Mouse (Mus musculus): Measurements from ENCODE around the gene Nrg3. TPM values are rescaled to one million over a fixed set of nuclear protein-coding genes. Genes with fewer than 3 reads are reported as not detected.

Nrg3 gene
- polyA plus RNA-seq, 1 experiment, result not detected

- H3K36me3 ChIP-seq (ENCODE audit: control insufficient read depth, insufficient read depth, low read length), result no peaks in the 10 kb centered on the region
- no peak for TF ChIP-seq POLR2A (IDR thresholded peaks at IDR 0.05; ENCODE audit: low read depth, low read length)
- TF ChIP-seq CTCF (IDR thresholded peaks at IDR 0.05; ENCODE audit: extremely low read depth, insufficient read depth, insufficient read length, insufficient replicate concordance), result no peak
- WGBS, result 39% methylated on average over 1 of the region's 1 CpGs
- DNase-seq (ENCODE audit: low read depth in 1 of 2, low spot score in 2 of 2), result no peak
- H3K4me3 ChIP-seq (ENCODE audit: extremely low read depth, insufficient read depth, insufficient read length), result no peak overlapping the region
- no peak overlapping the region for H3K27ac ChIP-seq (ENCODE audit: insufficient read depth, low read length)
- no peaks in the 10 kb centered on the region for H3K27me3 ChIP-seq (ENCODE audit: control insufficient read depth, insufficient read depth, low read length)
- no peaks in the 10 kb centered on the region for H3K4me1 ChIP-seq (ENCODE audit: control insufficient read depth, insufficient read depth, insufficient read length)
Observed at GRCm38 (mm10) chr14:38701413-38701812, 771.5 kb downstream of the Nrg3 start.

GRCm38 (mm10) chr14:38700972-38701371, 771.9 kb downstream of the Nrg3 start:
- Histone ChIP-seq H3K27ac (ENCODE audit: insufficient read depth, low read length) (no peak overlapping the region), H3K27me3 (ENCODE audit: control insufficient read depth, insufficient read depth, low read length) (no peaks in the 10 kb centered on the region), H3K36me3 (ENCODE audit: control insufficient read depth, insufficient read depth, low read length) (no peaks in the 10 kb centered on the region), H3K4me1 (ENCODE audit: control insufficient read depth, insufficient read depth, insufficient read length) (no peaks in the 10 kb centered on the region), H3K4me3 (ENCODE audit: extremely low read depth, insufficient read depth, insufficient read length) (no peak overlapping the region)
- TF ChIP-seq POLR2A (IDR thresholded peaks at IDR 0.05; ENCODE audit: low read depth, low read length) (no peak), CTCF (IDR thresholded peaks at IDR 0.05; ENCODE audit: extremely low read depth, insufficient read depth, insufficient read length, insufficient replicate concordance) (no peak)
- 87% methylated on average over 3 of the region's 3 CpGs for WGBS
- no peak for DNase-seq (ENCODE audit: low read depth in 1 of 2, low spot score in 2 of 2)

- no peak for DNase-seq (ENCODE audit: low read depth in 1 of 2, low spot score in 2 of 2)
- H3K27ac ChIP-seq (ENCODE audit: insufficient read depth, low read length), result no peak overlapping the region
- no peak overlapping the region for H3K4me3 ChIP-seq (ENCODE audit: extremely low read depth, insufficient read depth, insufficient read length)
- 57% methylated on average over 1 of the region's 1 CpGs for WGBS
- H3K4me1 ChIP-seq (ENCODE audit: control insufficient read depth, insufficient read depth, insufficient read length), result no peaks in the 10 kb centered on the region
- TF ChIP-seq CTCF (IDR thresholded peaks at IDR 0.05; ENCODE audit: extremely low read depth, insufficient read depth, insufficient read length, insufficient replicate concordance) (no peak), POLR2A (IDR thresholded peaks at IDR 0.05; ENCODE audit: low read depth, low read length) (no peak)
- H3K36me3 ChIP-seq (ENCODE audit: control insufficient read depth, insufficient read depth, low read length), result no peaks in the 10 kb centered on the region
- no peaks in the 10 kb centered on the region for H3K27me3 ChIP-seq (ENCODE audit: control insufficient read depth, insufficient read depth, low read length)
Observed at GRCm38 (mm10) chr14:38659973-38660372, 812.9 kb downstream of the Nrg3 start.

GRCm38 (mm10) chr14:38637070-38637469, 835.8 kb downstream of the Nrg3 start:
- TF ChIP-seq POLR2A (IDR thresholded peaks at IDR 0.05; ENCODE audit: low read depth, low read length) (no peak), CTCF (IDR thresholded peaks at IDR 0.05; ENCODE audit: extremely low read depth, insufficient read depth, insufficient read length, insufficient replicate concordance) (no peak)
- no peak overlapping the region for H3K4me3 ChIP-seq (ENCODE audit: extremely low read depth, insufficient read depth, insufficient read length)
- H3K27me3 ChIP-seq (ENCODE audit: control insufficient read depth, insufficient read depth, low read length), result no peaks in the 10 kb centered on the region
- no peak for DNase-seq (ENCODE audit: low read depth in 1 of 2, low spot score in 2 of 2)
- 76% methylated on average over 3 of the region's 3 CpGs for WGBS
- no peaks in the 10 kb centered on the region for H3K4me1 ChIP-seq (ENCODE audit: control insufficient read depth, insufficient read depth, insufficient read length)
- H3K27ac ChIP-seq (ENCODE audit: insufficient read depth, low read length), result no peak overlapping the region
- no peaks in the 10 kb centered on the region for H3K36me3 ChIP-seq (ENCODE audit: control insufficient read depth, insufficient read depth, low read length)

GRCm38 (mm10) chr14:38630114-38630513, 842.8 kb downstream of the Nrg3 start:
- Histone ChIP-seq H3K36me3 (ENCODE audit: control insufficient read depth, insufficient read depth, low read length) (no peaks in the 10 kb centered on the region), H3K4me1 (ENCODE audit: control insufficient read depth, insufficient read depth, insufficient read length) (no peaks in the 10 kb centered on the region), H3K27me3 (ENCODE audit: control insufficient read depth, insufficient read depth, low read length) (no peaks in the 10 kb centered on the region), H3K4me3 (ENCODE audit: extremely low read depth, insufficient read depth, insufficient read length) (no peak overlapping the region), H3K27ac (ENCODE audit: insufficient read depth, low read length) (no peak overlapping the region)
- 89% methylated on average over 3 of the region's 3 CpGs for WGBS
- no peak for DNase-seq (ENCODE audit: low read depth in 1 of 2, low spot score in 2 of 2)
- TF ChIP-seq POLR2A (IDR thresholded peaks at IDR 0.05; ENCODE audit: low read depth, low read length) (no peak), CTCF (IDR thresholded peaks at IDR 0.05; ENCODE audit: extremely low read depth, insufficient read depth, insufficient read length, insufficient replicate concordance) (no peak)

GRCm38 (mm10) chr14:38629671-38630070, 843.2 kb downstream of the Nrg3 start:
- no peak for DNase-seq (ENCODE audit: low read depth in 1 of 2, low spot score in 2 of 2)
- TF ChIP-seq CTCF (IDR thresholded peaks at IDR 0.05; ENCODE audit: extremely low read depth, insufficient read depth, insufficient read length, insufficient replicate concordance), result no peak
- no peak for TF ChIP-seq POLR2A (IDR thresholded peaks at IDR 0.05; ENCODE audit: low read depth, low read length)
- Histone ChIP-seq H3K4me3 (ENCODE audit: extremely low read depth, insufficient read depth, insufficient read length) (no peak overlapping the region), H3K27ac (ENCODE audit: insufficient read depth, low read length) (no peak overlapping the region), H3K27me3 (ENCODE audit: control insufficient read depth, insufficient read depth, low read length) (no peaks in the 10 kb centered on the region), H3K4me1 (ENCODE audit: control insufficient read depth, insufficient read depth, insufficient read length) (no peaks in the 10 kb centered on the region), H3K36me3 (ENCODE audit: control insufficient read depth, insufficient read depth, low read length) (no peaks in the 10 kb centered on the region)

- Histone ChIP-seq H3K27ac (ENCODE audit: insufficient read depth, low read length) (no peak overlapping the region), H3K27me3 (ENCODE audit: control insufficient read depth, insufficient read depth, low read length) (no peaks in the 10 kb centered on the region), H3K4me3 (ENCODE audit: extremely low read depth, insufficient read depth, insufficient read length) (no peak overlapping the region), H3K36me3 (ENCODE audit: control insufficient read depth, insufficient read depth, low read length) (no peaks in the 10 kb centered on the region), H3K4me1 (ENCODE audit: control insufficient read depth, insufficient read depth, insufficient read length) (no peaks in the 10 kb centered on the region)
- no peak for TF ChIP-seq POLR2A (IDR thresholded peaks at IDR 0.05; ENCODE audit: low read depth, low read length)
- TF ChIP-seq CTCF (IDR thresholded peaks at IDR 0.05; ENCODE audit: extremely low read depth, insufficient read depth, insufficient read length, insufficient replicate concordance), result no peak
- no peak for DNase-seq (ENCODE audit: low read depth in 1 of 2, low spot score in 2 of 2)
- 47% methylated on average over 2 of the region's 2 CpGs for WGBS
Observed at GRCm38 (mm10) chr14:38628862-38629619, 843.8 kb downstream of the Nrg3 start.

Data from spleen, adult 2 months (tissue).